Mouse (Mus musculus) E14TG2a.4 (cell line): ENCODE results near the gene Itpr1.

Experiments used
- CTCF ChIP-seq: conservative IDR thresholded peaks from 2 replicates; pipeline ENCODE4 v1.5.1; 2014; ENCODE audit warnings: low read length
- NANOG ChIP-seq: IDR thresholded peaks from 2 replicates; pipeline ENCODE4 v1.6.1; 2014; ENCODE audit warnings: borderline replicate concordance, low read length, mixed read lengths
- POU5F1 ChIP-seq: IDR thresholded peaks from 2 replicates; pipeline ENCODE4 v1.6.1; 2014; ENCODE audit warnings: low read length, borderline replicate concordance

GRCm38 (mm10) chr6:108523956-108524616, 311.2 kb downstream of the Itpr1 start:
- TF ChIP-seq CTCF (no peak), POU5F1 (no peak), NANOG (no peak)
